Mouse (Mus musculus) E14TG2a.4 (cell line): Measurements from ENCODE around the gene Exoc4.

Experiments
- CTCF ChIP-seq: conservative IDR thresholded peaks from 2 replicates; pipeline ENCODE4 v1.5.1; 2014; ENCODE audit warnings: low read length
- NANOG ChIP-seq: IDR thresholded peaks from 2 replicates; pipeline ENCODE4 v1.6.1; 2014; ENCODE audit warnings: borderline replicate concordance, low read length, mixed read lengths
- POU5F1 ChIP-seq: IDR thresholded peaks from 2 replicates; pipeline ENCODE4 v1.6.1; 2014; ENCODE audit warnings: low read length, borderline replicate concordance

DNA sequence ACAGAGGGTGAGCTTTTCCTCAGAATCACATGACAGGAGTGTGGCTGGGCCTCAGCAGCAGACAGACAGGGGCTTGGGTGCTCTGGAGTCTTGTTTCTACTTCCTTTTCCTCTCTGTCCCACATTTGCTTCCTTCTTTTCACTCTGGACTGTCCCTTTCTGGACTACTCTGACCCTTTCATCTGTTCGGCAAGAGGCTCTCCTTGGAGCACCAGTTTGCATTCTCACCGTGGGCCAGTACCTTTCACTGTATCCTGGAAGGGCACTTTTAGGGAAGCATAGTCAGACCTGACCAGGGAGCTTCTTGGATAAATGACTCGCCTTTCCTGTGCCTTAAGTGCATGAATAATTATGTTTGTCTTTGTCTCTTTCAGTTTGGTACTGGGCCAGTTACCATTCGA, 266.5 kb downstream of the Exoc4 start:
- no peak for TF ChIP-seq CTCF
- no peak for TF ChIP-seq NANOG
- TF ChIP-seq POU5F1, result no peak
